Mouse (Mus musculus) B cell, adult 2 months (primary cell): ENCODE measurements around the gene BC080695.
"Not testable (repeated sequence)": the region's sequence is repeated elsewhere in the genome, so short reads cannot be mapped to it uniquely, and the experiment has no call there.

Experiments
- DNase-seq, 2 experiments: peaks; one replicate each; pipeline ENCODE4 v3.0.0; 2022

The BC080695 gene

DNA sequence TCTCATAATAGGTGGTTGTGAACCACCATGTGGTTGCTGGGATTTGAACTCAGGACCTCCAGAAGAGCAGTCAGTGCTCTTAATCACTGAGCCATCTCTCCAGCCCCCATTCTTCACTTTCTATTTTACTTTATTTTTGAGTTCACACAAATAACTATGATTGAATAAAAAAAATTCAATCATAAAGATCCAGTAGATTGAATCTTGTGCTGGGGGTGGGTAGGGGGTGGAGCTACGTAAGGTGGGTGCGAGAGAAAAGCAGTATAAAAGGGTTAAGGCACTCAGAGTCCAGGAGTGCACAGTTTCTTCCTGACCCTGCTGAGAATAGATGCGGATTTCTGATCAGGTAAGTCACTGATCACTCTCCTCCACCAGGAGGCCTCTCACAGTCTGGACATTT, at the start of gene BC080695, which contains the start of gene Gm13057:
TSS of gene BC080695 (plus strand) at position 301 of the 400 bp plus-strand sequence.
TSS of gene Gm13057 (plus strand) at position 310 of the 400 bp plus-strand sequence.
- not testable (repeated sequence) for DNase-seq

GRCm38 (mm10) chr4:143511043-143511442, 40.5 kb upstream of the BC080695 start, which contains the start of gene Gm13043:
Gm13043 (plus strand) TSS chr4:143511343.
- DNase-seq: no peak

DNA sequence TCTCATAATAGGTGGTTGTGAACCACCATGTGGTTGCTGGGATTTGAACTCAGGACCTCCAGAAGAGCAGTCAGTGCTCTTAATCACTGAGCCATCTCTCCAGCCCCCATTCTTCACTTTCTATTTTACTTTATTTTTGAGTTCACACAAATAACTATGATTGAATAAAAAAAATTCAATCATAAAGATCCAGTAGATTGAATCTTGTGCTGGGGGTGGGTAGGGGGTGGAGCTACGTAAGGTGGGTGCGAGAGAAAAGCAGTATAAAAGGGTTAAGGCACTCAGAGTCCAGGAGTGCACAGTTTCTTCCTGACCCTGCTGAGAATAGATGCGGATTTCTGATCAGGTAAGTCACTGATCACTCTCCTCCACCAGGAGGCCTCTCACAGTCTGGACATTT, 15.8 kb upstream of the BC080695 start, which contains the start of gene Gm13040:
TSS of gene Gm13040 (plus strand) at position 301 of the 400 bp plus-strand sequence.
- not testable (repeated sequence) for DNase-seq

DNA sequence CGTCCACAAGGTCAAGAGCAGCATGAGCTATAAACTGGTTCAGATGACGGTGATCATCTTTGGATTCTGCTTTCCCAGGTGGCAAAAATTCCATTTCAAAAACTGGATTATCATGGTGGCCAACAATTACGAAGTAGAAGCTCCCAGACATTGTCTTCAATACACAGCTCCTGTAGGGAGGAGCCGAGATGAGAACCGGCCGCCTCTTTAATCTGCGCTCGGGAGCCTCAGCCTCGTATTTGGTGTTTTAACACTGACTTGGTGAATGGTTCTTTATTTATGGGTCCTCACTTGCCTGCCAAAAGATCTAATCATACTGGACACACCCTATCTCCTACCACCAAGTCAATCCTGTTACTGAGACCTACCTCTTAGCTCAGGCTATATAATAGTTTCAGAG, 60.4 kb downstream of the BC080695 start:
- not testable (repeated sequence) for DNase-seq

- DNase-seq: not testable (repeated sequence)
These were observed 63.2 kb downstream of the BC080695 start, which contains the start of gene Gm13083 for GRCm38 (mm10) chr4:143614703-143615102. Gm13083 (plus strand) TSS chr4:143615003.

DNA sequence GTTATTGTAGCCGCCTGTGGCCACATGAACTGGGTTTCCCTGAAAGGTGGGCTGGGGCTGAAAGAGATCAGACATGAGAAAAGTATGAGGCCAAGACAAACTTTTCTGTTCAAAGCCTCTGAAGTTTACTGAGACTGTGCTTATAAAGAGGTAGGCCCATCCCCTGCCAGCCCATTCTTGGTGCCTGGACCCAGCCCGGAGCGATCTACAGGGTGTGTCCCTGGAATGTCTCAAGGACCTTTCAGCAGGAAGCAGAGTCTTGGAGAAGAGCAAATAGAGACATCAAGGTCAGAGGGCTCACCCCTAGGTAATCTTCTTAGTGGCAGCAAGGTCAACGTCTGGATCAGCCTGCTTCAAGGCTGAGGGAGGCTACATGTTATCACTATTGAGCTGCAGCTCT, 66.6 kb downstream of the BC080695 start:
- DNase-seq: not testable (repeated sequence)
